Mouse (Mus musculus): ENCODE data around the gene Zfp276. TPM values are rescaled to one million over a fixed set of nuclear protein-coding genes. Genes with fewer than 3 reads are reported as not detected.

Gene Zfp276
- polyA plus RNA-seq, 1 experiment, result 7.1 TPM

GRCm38 (mm10) chr8:123318467-123318911, 64.5 kb downstream of the Zfp276 start, which contains the start of gene Fanca:
Gene Fanca, minus strand, starts transcription at chr8:123318576.
- no peak for TF ChIP-seq GATA1 (IDR thresholded peaks at IDR 0.05; ENCODE audit: low read length)

Other genes with a start within 250 kb of the Zfp276 start
- gene Ankrd11, start 211.9 kb upstream of the Zfp276 start, polyA plus RNA-seq (2012), result 116 and 137 TPM in 2 replicates
- gene Spg7, start 191.3 kb upstream of the Zfp276 start, polyA plus RNA-seq (2012), result 42.9 and 50.3 TPM in 2 replicates
- gene Rpl13, start 151.8 kb upstream of the Zfp276 start, polyA plus RNA-seq (2012), result 3,898 and 4,864 TPM in 2 replicates
- 15.3 and 20.9 TPM in 2 replicates for gene Cpne7, start 136.8 kb upstream of the Zfp276 start, polyA plus RNA-seq (2012)
- gene Sult5a1, start 95.9 kb upstream of the Zfp276 start, polyA plus RNA-seq (2012), result not detected in 2 replicates
- gene Dpep1, start 68.0 kb upstream of the Zfp276 start, polyA plus RNA-seq (2012), result not detected in 2 replicates
- 46.9 and 51.5 TPM in 2 replicates for gene Chmp1a, start 41.4 kb upstream of the Zfp276 start, polyA plus RNA-seq (2012)
- 0.21 and 0.54 TPM in 2 replicates for gene Spata33, start 41.4 kb upstream of the Zfp276 start, polyA plus RNA-seq (2012)
- 69.4 and 91.1 TPM in 2 replicates for gene Cdk10, start 29.4 kb upstream of the Zfp276 start, polyA plus RNA-seq (2012)
- gene Spata2l, start 18.0 kb upstream of the Zfp276 start, polyA plus RNA-seq (2012), result 4.9 and 6.5 TPM in 2 replicates
- 65.3 and 87.9 TPM in 2 replicates for gene Vps9d1, start 153 bp downstream of the Zfp276 start, polyA plus RNA-seq (2012)
- 51.2 and 55.3 TPM in 2 replicates for gene Fanca, start 64.4 kb downstream of the Zfp276 start, polyA plus RNA-seq (2012)
- gene Spire2, start 78.5 kb downstream of the Zfp276 start, polyA plus RNA-seq (2012), result 0.22 and 0.26 TPM in 2 replicates
- 96.6 and 104 TPM in 2 replicates for gene Tcf25, start 119.6 kb downstream of the Zfp276 start, polyA plus RNA-seq (2012)
- gene Mc1r, start 152.9 kb downstream of the Zfp276 start, polyA plus RNA-seq (2012), result 0.02 and 0.03 TPM in 2 replicates
- gene Tubb3, start 157.2 kb downstream of the Zfp276 start, polyA plus RNA-seq (2012), result 0.59 and 0.68 TPM in 2 replicates
- 6.4 and 13.0 TPM in 2 replicates for gene Def8, start 169.3 kb downstream of the Zfp276 start, polyA plus RNA-seq (2012)
- gene Afg3l1, start 223.7 kb downstream of the Zfp276 start, polyA plus RNA-seq (2012), result 25.4 and 27.4 TPM in 2 replicates